Mouse (Mus musculus): ENCODE measurements at regions not wholly inside any gene's neighbourhood (a gene's known extent, or its start where the extent isn't known, plus 50 kb on each side); places are given as distances from the start of the nearest gene placed in this dataset.

- Histone ChIP-seq H3K4me2 (ENCODE audit: low read depth) (no peak overlapping the region), H3K4me3 (ENCODE audit: low read depth, low read length) (no peak overlapping the region), H3K9ac (ENCODE audit: low read length) (no peak overlapping the region), H3K27ac (ENCODE audit: low read depth, low read length) (no peak overlapping the region), H3K4me1 (ENCODE audit: control insufficient read depth, insufficient read depth, low read length) (0 out of 2 replicates have a peak, but pooled peaks cover under 1% of the 10 kb centered on the region), H3K9me3 (ENCODE audit: control insufficient read depth, low read length) (no peaks in the 10 kb centered on the region), H3K27me3 (ENCODE audit: control insufficient read depth, insufficient read depth, low read length) (no peaks in the 10 kb centered on the region), H3K36me3 (ENCODE audit: control insufficient read depth, insufficient read depth, low read length) (no peaks in the 10 kb centered on the region)
- ATAC-seq (ENCODE audit: insufficient read depth, low FRiP score, low TSS enrichment) = no peak
- 37% methylated on average over 3 of the region's 3 CpGs for WGBS
- DNase-seq (ENCODE audit: low spot score) = no peak
Measured at GRCm38 (mm10) chr2:117862301-117862700, 249.4 kb upstream of the Thbs1 start.

GRCm38 (mm10) chr2:117865119-117865518, 246.6 kb upstream of the Thbs1 start:
- no peaks in the 10 kb centered on the region for H3K27me3 ChIP-seq (ENCODE audit: control insufficient read depth, insufficient read depth, low read length)
- H3K4me1 ChIP-seq (ENCODE audit: control insufficient read depth, insufficient read depth, low read length) = peaks cover 5% of the 10 kb centered on the region; the same call in 1 of the 2 replicates
- no peaks in the 10 kb centered on the region for H3K9me3 ChIP-seq (ENCODE audit: control insufficient read depth, low read length)
- H3K4me3 ChIP-seq (ENCODE audit: low read depth, low read length) = no peak overlapping the region
- no peak overlapping the region for H3K9ac ChIP-seq (ENCODE audit: low read length)
- no peak for DNase-seq (ENCODE audit: low spot score)
- no peak overlapping the region for H3K27ac ChIP-seq (ENCODE audit: low read depth, low read length)
- no peaks in the 10 kb centered on the region for H3K36me3 ChIP-seq (ENCODE audit: control insufficient read depth, insufficient read depth, low read length)
- no peak for ATAC-seq (ENCODE audit: insufficient read depth, low FRiP score, low TSS enrichment)
- H3K4me2 ChIP-seq (ENCODE audit: low read depth) = no peak overlapping the region
- WGBS = 97% methylated on average over 1 of the region's 1 CpGs

- 72% methylated on average over 4 of the region's 4 CpGs for WGBS
- Histone ChIP-seq H3K27ac (ENCODE audit: low read depth, low read length) (no peak overlapping the region), H3K4me2 (ENCODE audit: low read depth) (no peak overlapping the region)
Measured at GRCm38 (mm10) chr2:117866946-117867345, 244.7 kb upstream of the Thbs1 start.

GRCm38 (mm10) chr2:117867409-117867808, 244.3 kb upstream of the Thbs1 start:
- H3K27ac ChIP-seq (ENCODE audit: low read depth, low read length) = no peak overlapping the region
- 28% methylated on average over 3 of the region's 3 CpGs for WGBS
- ATAC-seq (ENCODE audit: insufficient read depth, low FRiP score, low TSS enrichment) (no peak), DNase-seq (ENCODE audit: low spot score) (no peak)
- H3K9ac ChIP-seq (ENCODE audit: low read length) = no peak overlapping the region
- H3K4me1 ChIP-seq (ENCODE audit: control insufficient read depth, insufficient read depth, low read length) = peaks cover 5% of the 10 kb centered on the region; the same call in 1 of the 2 replicates
- H3K9me3 ChIP-seq (ENCODE audit: control insufficient read depth, low read length) = no peaks in the 10 kb centered on the region
- no peaks in the 10 kb centered on the region for H3K36me3 ChIP-seq (ENCODE audit: control insufficient read depth, insufficient read depth, low read length)
- no peak overlapping the region for H3K4me2 ChIP-seq (ENCODE audit: low read depth)
- no peaks in the 10 kb centered on the region for H3K27me3 ChIP-seq (ENCODE audit: control insufficient read depth, insufficient read depth, low read length)
- H3K4me3 ChIP-seq (ENCODE audit: low read depth, low read length) = no peak overlapping the region

More at GRCm38 (mm10) chr2:117866946-117867345, 244.7 kb upstream of the Thbs1 start:
- peaks cover 5% of the 10 kb centered on the region; the same call in 1 of the 2 replicates for H3K4me1 ChIP-seq (ENCODE audit: control insufficient read depth, insufficient read depth, low read length)
- H3K9ac ChIP-seq (ENCODE audit: low read length) = no peak overlapping the region
- DNase-seq (ENCODE audit: low spot score) (no peak), ATAC-seq (ENCODE audit: insufficient read depth, low FRiP score, low TSS enrichment) (no peak)
- H3K4me3 ChIP-seq (ENCODE audit: low read depth, low read length) = no peak overlapping the region
- H3K36me3 ChIP-seq (ENCODE audit: control insufficient read depth, insufficient read depth, low read length) = no peaks in the 10 kb centered on the region
- H3K9me3 ChIP-seq (ENCODE audit: control insufficient read depth, low read length) = no peaks in the 10 kb centered on the region
- H3K27me3 ChIP-seq (ENCODE audit: control insufficient read depth, insufficient read depth, low read length) = no peaks in the 10 kb centered on the region

- Histone ChIP-seq H3K36me3 (ENCODE audit: control insufficient read depth, insufficient read depth, low read length) (no peaks in the 10 kb centered on the region), H3K27me3 (ENCODE audit: control insufficient read depth, insufficient read depth, low read length) (no peaks in the 10 kb centered on the region), H3K9ac (ENCODE audit: low read length) (no peak overlapping the region), H3K4me3 (ENCODE audit: low read depth, low read length) (no peak overlapping the region), H3K4me2 (ENCODE audit: low read depth) (no peak overlapping the region), H3K9me3 (ENCODE audit: control insufficient read depth, low read length) (no peaks in the 10 kb centered on the region), H3K4me1 (ENCODE audit: control insufficient read depth, insufficient read depth, low read length) (peaks cover 5% of the 10 kb centered on the region; the same call in 1 of the 2 replicates), H3K27ac (ENCODE audit: low read depth, low read length) (no peak overlapping the region)
- DNase-seq (ENCODE audit: low spot score) = no peak
- 96% methylated on average over 1 of the region's 1 CpGs for WGBS
- no peak for ATAC-seq (ENCODE audit: insufficient read depth, low FRiP score, low TSS enrichment)
Measured at GRCm38 (mm10) chr2:117868857-117869256, 242.8 kb upstream of the Thbs1 start.

- WGBS = 54% methylated on average over 9 of the region's 9 CpGs
- H3K4me3 ChIP-seq (ENCODE audit: low read depth, low read length) = no peak overlapping the region
- H3K27me3 ChIP-seq (ENCODE audit: control insufficient read depth, insufficient read depth, low read length) = no peaks in the 10 kb centered on the region
- no peaks in the 10 kb centered on the region for H3K9me3 ChIP-seq (ENCODE audit: control insufficient read depth, low read length)
- ATAC-seq (ENCODE audit: insufficient read depth, low FRiP score, low TSS enrichment) = 0 out of 2 replicates have a peak, but pooled peaks have one; percentile 29
- no peak overlapping the region for H3K27ac ChIP-seq (ENCODE audit: low read depth, low read length)
- H3K9ac ChIP-seq (ENCODE audit: low read length) = no peak overlapping the region
- peaks cover 5% of the 10 kb centered on the region; the same call in 1 of the 2 replicates for H3K4me1 ChIP-seq (ENCODE audit: control insufficient read depth, insufficient read depth, low read length)
- no peak overlapping the region for H3K4me2 ChIP-seq (ENCODE audit: low read depth)
- H3K36me3 ChIP-seq (ENCODE audit: control insufficient read depth, insufficient read depth, low read length) = no peaks in the 10 kb centered on the region
- DNase-seq (ENCODE audit: low spot score) = no peak
Measured at GRCm38 (mm10) chr2:117871507-117872282, 240.0 kb upstream of the Thbs1 start.

- DNase-seq (ENCODE audit: low spot score) (no peak), ATAC-seq (ENCODE audit: insufficient read depth, low FRiP score, low TSS enrichment) (no peak)
- no peak overlapping the region for H3K27ac ChIP-seq (ENCODE audit: low read depth, low read length)
- H3K4me3 ChIP-seq (ENCODE audit: low read depth, low read length) = no peak overlapping the region
- H3K4me2 ChIP-seq (ENCODE audit: low read depth) = no peak overlapping the region
- H3K27me3 ChIP-seq (ENCODE audit: control insufficient read depth, insufficient read depth, low read length) = no peaks in the 10 kb centered on the region
- no peaks in the 10 kb centered on the region for H3K36me3 ChIP-seq (ENCODE audit: control insufficient read depth, insufficient read depth, low read length)
- no peaks in the 10 kb centered on the region for H3K9me3 ChIP-seq (ENCODE audit: control insufficient read depth, low read length)
- 78% methylated on average over 6 of the region's 6 CpGs for WGBS
- H3K9ac ChIP-seq (ENCODE audit: low read length) = no peak overlapping the region
- no peaks in the 10 kb centered on the region for H3K4me1 ChIP-seq (ENCODE audit: control insufficient read depth, insufficient read depth, low read length)
Measured at GRCm38 (mm10) chr2:117877816-117878215, 233.9 kb upstream of the Thbs1 start.

GRCm38 (mm10) chr2:117882136-117882535, 229.5 kb upstream of the Thbs1 start:
- WGBS = 79% methylated on average over 4 of the region's 4 CpGs

GRCm38 (mm10) chr2:117882890-117883289, 228.8 kb upstream of the Thbs1 start:
- DNase-seq (ENCODE audit: low spot score) = no peak
- ATAC-seq (ENCODE audit: insufficient read depth, low FRiP score, low TSS enrichment) = no peak
- H3K9ac ChIP-seq (ENCODE audit: low read length) = no peak overlapping the region
- no peak overlapping the region for H3K4me3 ChIP-seq (ENCODE audit: low read depth, low read length)
- H3K4me2 ChIP-seq (ENCODE audit: low read depth) = no peak overlapping the region
- H3K9me3 ChIP-seq (ENCODE audit: control insufficient read depth, low read length) = no peaks in the 10 kb centered on the region
- 92% methylated on average over 2 of the region's 2 CpGs for WGBS
- no peaks in the 10 kb centered on the region for H3K36me3 ChIP-seq (ENCODE audit: control insufficient read depth, insufficient read depth, low read length)
- no peaks in the 10 kb centered on the region for H3K4me1 ChIP-seq (ENCODE audit: control insufficient read depth, insufficient read depth, low read length)
- no peaks in the 10 kb centered on the region for H3K27me3 ChIP-seq (ENCODE audit: control insufficient read depth, insufficient read depth, low read length)
- no peak overlapping the region for H3K27ac ChIP-seq (ENCODE audit: low read depth, low read length)

More at GRCm38 (mm10) chr2:117882136-117882535, 229.5 kb upstream of the Thbs1 start:
- Histone ChIP-seq H3K27me3 (ENCODE audit: control insufficient read depth, insufficient read depth, low read length) (no peaks in the 10 kb centered on the region), H3K9ac (ENCODE audit: low read length) (no peak overlapping the region), H3K4me3 (ENCODE audit: low read depth, low read length) (no peak overlapping the region), H3K27ac (ENCODE audit: low read depth, low read length) (no peak overlapping the region), H3K9me3 (ENCODE audit: control insufficient read depth, low read length) (no peaks in the 10 kb centered on the region), H3K36me3 (ENCODE audit: control insufficient read depth, insufficient read depth, low read length) (no peaks in the 10 kb centered on the region), H3K4me1 (ENCODE audit: control insufficient read depth, insufficient read depth, low read length) (no peaks in the 10 kb centered on the region), H3K4me2 (ENCODE audit: low read depth) (no peak overlapping the region)
- DNase-seq (ENCODE audit: low spot score) = no peak
- ATAC-seq (ENCODE audit: insufficient read depth, low FRiP score, low TSS enrichment) = no peak
